Mouse (Mus musculus): ENCODE measurements around the gene Gm49391. TPM values are rescaled to one million over a fixed set of nuclear protein-coding genes. Genes with fewer than 3 reads are reported as not detected.

The Gm49391 gene
- polyA plus RNA-seq, 1 experiment from 2014 or later = 0.19 TPM

DNA sequence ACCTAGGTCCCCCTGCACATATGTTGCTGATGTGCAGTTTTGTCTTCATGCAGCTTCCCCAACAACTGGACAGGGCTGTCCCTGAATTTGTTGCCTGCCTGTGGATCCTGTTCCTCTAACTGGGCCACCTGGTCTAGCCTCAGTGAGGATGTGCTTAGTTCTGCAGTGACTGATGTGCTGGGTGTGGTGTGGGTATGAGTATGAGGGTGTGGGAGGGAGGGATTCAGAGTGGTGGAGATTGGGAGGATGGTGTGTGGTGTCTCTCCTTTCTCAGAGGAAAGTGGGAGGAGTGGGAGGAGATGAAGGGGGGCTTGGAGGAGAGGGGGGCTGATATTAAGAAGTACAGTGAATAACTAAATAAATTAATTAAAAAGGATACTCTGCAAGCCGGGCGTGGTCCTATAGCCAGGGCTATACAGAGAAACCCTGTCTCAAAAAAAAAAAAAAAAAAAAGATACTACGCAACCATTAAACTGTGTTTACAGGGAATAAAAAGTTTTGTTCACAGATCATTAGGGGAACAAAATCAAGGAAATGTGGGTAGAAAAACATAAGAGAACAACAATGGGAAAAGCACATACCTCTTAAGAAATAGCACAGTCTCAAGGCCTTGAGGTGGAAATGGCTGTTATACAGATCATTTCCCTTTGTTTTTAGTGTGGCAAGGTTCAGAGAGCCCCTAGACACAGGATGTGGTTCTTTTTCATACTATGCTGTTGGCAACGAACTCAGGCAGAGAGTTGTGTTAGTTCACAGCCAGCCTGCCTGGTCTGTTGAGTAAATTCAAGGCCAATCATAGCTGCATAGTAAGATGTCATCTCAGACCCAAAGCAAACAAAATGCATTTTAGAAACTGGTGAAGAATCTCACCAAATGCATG is 87.9 kb downstream of the Gm49391 start:
- Histone ChIP-seq H3K4me2 (no peak overlapping the region), H3K9me3 (no peaks in the 10 kb centered on the region), H3K4me3 (no peak overlapping the region), H3K27me3 (replicated peaks) (no peaks in the 10 kb centered on the region), H3K9ac (no peak overlapping the region), H3K4me1 (no peaks in the 10 kb centered on the region), H3K36me3 (replicated peaks) (no peaks in the 10 kb centered on the region), H3K27ac (no peak overlapping the region)
- no peak for ATAC-seq (replicated peaks)
- WGBS = 81% methylated on average over 4 of the region's 4 CpGs

Other genes starting within 250 kb of the Gm49391 start
- not detected in 2 replicates for gene BC051665, start 150.2 kb downstream of the Gm49391 start, polyA plus RNA-seq (2015; fragmentation: Nextera tagmentation; extraction: Ambion mirVana)
- gene Ctsll3, start 133.7 kb downstream of the Gm49391 start, polyA plus RNA-seq (2015; fragmentation: Nextera tagmentation; extraction: Ambion mirVana) = not detected in 2 replicates
- 0.12 TPM in 1 of 2 replicates, not detected in the other for gene 4930486L24Rik, start 72.1 kb downstream of the Gm49391 start, polyA plus RNA-seq (2015; fragmentation: Nextera tagmentation; extraction: Ambion mirVana)
- gene Gm49392, start 39.7 kb downstream of the Gm49391 start, polyA plus RNA-seq (2015; fragmentation: Nextera tagmentation; extraction: Ambion mirVana) = 0.28 TPM in 1 of 2 replicates, not detected in the other
- gene Ctla2b, start 39.1 kb downstream of the Gm49391 start, polyA plus RNA-seq (2015; fragmentation: Nextera tagmentation; extraction: Ambion mirVana) = 1.8 and 2.0 TPM in 2 replicates
- gene Tpbpb, start 31.7 kb downstream of the Gm49391 start, polyA plus RNA-seq (2015; fragmentation: Nextera tagmentation; extraction: Ambion mirVana) = not detected in 2 replicates
- gene Gm49393, start 981 bp downstream of the Gm49391 start, polyA plus RNA-seq (2015; fragmentation: Nextera tagmentation; extraction: Ambion mirVana) = not detected in 2 replicates
- 15.6 and 15.8 TPM in 2 replicates for gene Ctla2a, start 54 bp upstream of the Gm49391 start, polyA plus RNA-seq (2015; fragmentation: Nextera tagmentation; extraction: Ambion mirVana)
- not detected in 2 replicates for gene Tpbpa, start 5.4 kb upstream of the Gm49391 start, polyA plus RNA-seq (2015; fragmentation: Nextera tagmentation; extraction: Ambion mirVana)
- not detected in 2 replicates for gene Ctsj, start 69.4 kb upstream of the Gm49391 start, polyA plus RNA-seq (2015; fragmentation: Nextera tagmentation; extraction: Ambion mirVana)
- gene Ctsq, start 104.1 kb upstream of the Gm49391 start, polyA plus RNA-seq (2015; fragmentation: Nextera tagmentation; extraction: Ambion mirVana) = not detected in 2 replicates
- gene Ctsr, start 227.7 kb upstream of the Gm49391 start, polyA plus RNA-seq (2015; fragmentation: Nextera tagmentation; extraction: Ambion mirVana) = not detected in 2 replicates